Mouse (Mus musculus): ENCODE data around the gene Kcnn3.

Kcnn3 gene

DNA sequence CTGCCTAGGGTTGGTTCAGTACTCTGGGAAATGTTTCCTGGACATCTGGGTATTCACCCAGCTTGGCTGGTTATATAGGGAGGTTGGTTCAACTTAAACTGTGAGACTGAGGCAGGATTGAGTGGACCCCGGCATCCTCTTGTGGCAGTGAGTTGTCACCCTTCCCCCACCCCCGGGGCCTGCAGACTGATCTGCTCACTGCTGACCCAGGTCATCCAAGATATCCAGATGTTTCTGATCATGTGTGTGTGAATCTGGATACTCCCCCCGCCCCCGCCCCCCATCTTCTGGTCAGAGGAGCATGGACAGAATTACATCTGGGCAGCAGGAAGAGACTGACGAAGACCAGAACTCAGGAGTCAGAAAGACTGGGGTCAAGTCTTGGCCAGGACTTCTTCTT, 45.4 kb downstream of the Kcnn3 start:
- in situ Hi-C loops (cut with MboI, MseI): no loop called here

GRCm38 (mm10) chr3:89569058-89569457, 49.1 kb downstream of the Kcnn3 start:
- in situ Hi-C loops (cut with MboI, MseI): no loop called here

DNA sequence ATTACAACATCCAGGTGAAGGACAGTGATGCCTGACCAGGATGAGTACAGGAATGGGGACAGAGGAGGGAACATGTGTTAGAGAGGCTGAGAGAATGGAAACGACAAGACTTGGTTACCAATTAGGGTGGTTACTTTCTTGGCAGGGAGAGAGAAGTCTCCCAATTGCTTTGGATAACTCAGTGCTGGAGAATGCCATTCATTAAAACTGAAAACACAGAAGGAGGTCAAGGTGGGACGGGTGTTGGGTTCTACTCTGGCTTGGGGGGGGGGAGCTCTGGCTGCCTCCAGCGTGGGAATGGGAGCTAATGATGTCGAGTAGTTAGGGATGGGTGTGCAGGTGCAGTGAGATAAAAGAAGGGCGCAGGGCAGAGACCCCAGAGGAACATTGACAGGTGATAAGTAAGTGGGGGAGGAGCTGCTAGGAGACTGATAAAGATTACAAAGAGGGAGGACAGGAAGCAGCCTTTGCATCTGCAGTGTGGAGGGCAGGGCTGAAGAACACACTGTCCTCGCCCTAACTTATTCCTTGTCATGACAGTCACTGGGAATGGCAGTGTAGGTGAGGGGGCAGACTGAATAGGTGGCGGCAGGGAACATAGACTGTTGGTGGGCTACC, 49.9 kb downstream of the Kcnn3 start:
- in situ Hi-C loops (cut with MboI, MseI): no loop called here

DNA sequence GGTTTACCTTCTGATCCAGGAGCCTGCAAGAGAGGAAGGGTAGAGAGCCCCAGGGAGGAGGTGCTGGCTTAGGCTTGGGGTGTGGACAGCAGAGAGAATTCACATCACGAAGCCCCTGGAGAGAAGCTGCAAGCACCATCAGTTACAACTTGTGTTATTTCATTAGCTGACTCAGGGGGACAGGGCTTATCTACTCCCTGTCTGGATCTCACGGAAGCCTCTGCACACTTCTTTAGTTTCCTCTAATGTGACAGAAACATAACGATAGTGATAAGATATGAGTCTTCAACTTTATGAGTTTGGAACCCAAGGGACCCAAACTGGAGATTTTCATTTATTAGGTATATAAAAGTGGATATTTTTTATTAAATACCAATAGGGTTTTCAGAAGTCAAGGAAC, 50.4 kb downstream of the Kcnn3 start:
- in situ Hi-C loops (cut with MboI, MseI): no loop called here

GRCm38 (mm10) chr3:89574260-89574659, 54.3 kb downstream of the Kcnn3 start:
- in situ Hi-C loops (cut with MboI, MseI): no loop called here

DNA sequence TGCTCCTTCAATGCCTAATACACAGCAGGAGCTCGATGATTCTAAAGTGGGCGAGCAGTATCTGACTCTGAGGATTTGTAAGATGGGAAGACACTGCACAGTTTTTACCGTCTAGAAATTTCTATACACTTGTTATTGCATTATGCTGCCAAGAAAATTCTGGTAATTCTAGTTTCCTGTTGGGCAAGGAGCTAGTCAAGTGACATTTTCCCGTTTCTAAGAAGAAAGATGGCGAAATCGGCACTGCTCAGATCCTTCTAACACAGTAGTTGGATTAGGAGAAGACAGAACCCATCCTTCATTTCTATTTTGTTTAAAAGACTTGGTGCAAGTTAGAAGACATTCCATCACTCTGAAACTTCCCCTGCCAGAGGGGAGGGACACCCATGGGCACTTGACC, 56.4 kb downstream of the Kcnn3 start:
- in situ Hi-C loops (cut with MboI, MseI): no loop called here

- in situ Hi-C loops (cut with MboI, MseI): no loop called here
Measured at GRCm38 (mm10) chr3:89577154-89577553, 57.2 kb downstream of the Kcnn3 start.

- in situ Hi-C loops (cut with MboI, MseI): no loop called here
Measured at GRCm38 (mm10) chr3:89578083-89578482, 58.1 kb downstream of the Kcnn3 start.

DNA sequence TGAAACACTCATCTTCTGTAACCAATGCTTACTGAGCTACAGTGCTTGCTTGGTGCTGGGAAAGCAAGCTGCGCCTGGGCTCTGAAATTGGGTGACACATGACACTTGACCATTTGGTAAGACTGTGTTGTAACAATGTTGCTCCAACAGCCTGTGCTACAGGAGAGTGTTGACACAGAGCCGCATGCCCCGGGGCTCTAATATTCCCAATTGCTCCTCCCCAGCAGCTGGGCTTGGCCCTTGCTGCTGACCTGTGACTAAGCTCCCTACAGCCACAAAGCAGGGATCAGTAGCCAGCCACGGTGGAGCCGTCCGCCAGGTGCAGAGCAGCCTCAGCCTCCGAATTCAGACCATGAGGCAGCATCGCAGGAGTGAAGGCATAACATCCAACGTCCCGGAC, 58.8 kb downstream of the Kcnn3 start:
- in situ Hi-C loops (cut with MboI, MseI): no loop called here

DNA sequence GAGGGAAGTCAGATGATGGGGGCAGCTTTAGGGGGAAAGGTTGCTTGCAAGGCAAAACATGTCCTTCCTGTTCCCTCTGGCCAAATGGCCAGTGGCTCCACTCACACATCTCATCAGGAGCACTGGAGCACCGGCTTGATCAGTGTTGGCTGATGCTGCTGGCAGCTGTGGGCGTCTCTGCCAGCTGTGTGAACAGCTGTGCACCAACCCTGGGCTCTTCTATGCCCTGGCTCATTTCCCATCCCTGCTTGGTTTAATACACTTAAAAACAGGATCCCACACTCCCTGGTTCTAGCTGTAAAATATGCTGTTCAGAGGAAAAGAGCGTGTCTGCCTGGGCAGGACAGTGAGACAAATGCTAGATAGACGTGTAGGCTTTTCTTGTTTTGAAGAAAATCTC, 64.3 kb downstream of the Kcnn3 start:
- in situ Hi-C loops (cut with MboI, MseI): loop anchor here (5.0 kb wide), 1 partner anchor 83 kb away; no protein-coding TSS in a partner anchor

DNA sequence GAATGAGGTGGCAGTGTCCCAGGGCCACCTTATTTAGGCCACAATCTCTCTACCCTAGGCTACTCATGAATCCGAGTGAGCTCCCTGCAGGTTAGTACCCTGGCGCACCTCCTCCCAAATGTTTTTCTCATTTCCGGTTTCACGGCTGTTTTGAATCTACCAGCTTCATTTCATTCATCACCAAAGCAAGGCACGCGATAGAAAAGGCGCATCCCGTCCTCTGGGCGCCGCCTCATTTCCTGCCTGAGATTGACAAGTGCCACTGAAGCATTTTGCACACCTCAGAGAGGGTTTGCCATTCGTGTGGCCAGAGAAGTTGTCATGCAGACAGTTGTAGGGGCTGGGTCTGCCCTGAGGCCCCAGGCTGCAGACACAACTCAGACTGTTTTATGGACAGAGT, 68.5 kb downstream of the Kcnn3 start:
- in situ Hi-C loops (cut with MboI, MseI): no loop called here

- in situ Hi-C loops (cut with MboI, MseI): no loop called here
Measured at GRCm38 (mm10) chr3:89589321-89589720, 69.4 kb downstream of the Kcnn3 start.

- in situ Hi-C loops (cut with MboI, MseI): no loop called here
Measured at GRCm38 (mm10) chr3:89590386-89590785, 70.4 kb downstream of the Kcnn3 start.

DNA sequence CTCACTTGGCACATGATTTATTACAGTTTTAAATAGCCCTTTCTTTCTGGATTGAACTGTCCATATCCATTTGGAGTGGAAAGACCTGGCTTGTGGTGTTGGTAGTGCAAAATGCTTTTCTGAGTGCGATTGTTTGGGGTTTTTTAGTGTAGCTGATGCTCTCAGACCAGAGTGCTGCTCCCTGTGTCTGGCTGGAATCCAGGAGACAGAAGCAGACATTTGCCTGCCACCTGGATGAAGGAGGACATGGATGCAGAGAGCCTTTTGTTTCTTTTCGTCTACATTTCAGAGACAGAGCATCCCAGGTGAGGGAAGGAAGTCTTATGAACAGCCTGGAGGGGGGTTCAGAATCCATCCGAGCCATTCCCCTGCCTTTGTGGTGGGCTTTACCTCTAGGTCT, 71.5 kb downstream of the Kcnn3 start:
- in situ Hi-C loops (cut with MboI, MseI): no loop called here

- in situ Hi-C loops (cut with MboI, MseI): no loop called here
Measured at GRCm38 (mm10) chr3:89592809-89593208, 72.8 kb downstream of the Kcnn3 start.

DNA sequence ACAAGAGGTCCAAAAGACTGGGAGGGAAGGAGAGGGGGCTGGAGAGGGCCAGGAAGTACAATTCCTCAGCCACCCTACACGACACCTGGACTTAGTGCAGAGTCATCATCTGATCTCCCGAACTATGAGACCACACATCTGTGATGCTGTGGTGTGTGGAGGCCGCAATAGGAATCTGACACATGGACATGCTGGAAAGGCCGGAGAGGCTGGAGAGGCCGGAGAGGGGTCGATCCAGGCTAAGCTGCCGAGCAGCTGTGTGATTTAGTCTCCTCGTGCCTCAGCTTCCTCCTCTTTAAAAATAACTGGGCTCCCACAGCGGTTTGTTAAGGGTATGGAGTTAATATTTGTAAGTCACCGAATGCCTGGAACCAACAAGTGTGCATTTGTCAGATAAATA, 73.6 kb downstream of the Kcnn3 start:
- in situ Hi-C loops (cut with MboI, MseI): no loop called here

GRCm38 (mm10) chr3:89598361-89598760, 78.4 kb downstream of the Kcnn3 start:
- in situ Hi-C loops (cut with MboI, MseI): no loop called here

GRCm38 (mm10) chr3:89598967-89599366, 79.0 kb downstream of the Kcnn3 start:
- in situ Hi-C loops (cut with MboI, MseI): no loop called here

- in situ Hi-C loops (cut with MboI, MseI): no loop called here
Measured at GRCm38 (mm10) chr3:89601060-89601459, 81.1 kb downstream of the Kcnn3 start.

GRCm38 (mm10) chr3:89603300-89603699, 83.3 kb downstream of the Kcnn3 start:
- in situ Hi-C loops (cut with MboI, MseI): no loop called here

DNA sequence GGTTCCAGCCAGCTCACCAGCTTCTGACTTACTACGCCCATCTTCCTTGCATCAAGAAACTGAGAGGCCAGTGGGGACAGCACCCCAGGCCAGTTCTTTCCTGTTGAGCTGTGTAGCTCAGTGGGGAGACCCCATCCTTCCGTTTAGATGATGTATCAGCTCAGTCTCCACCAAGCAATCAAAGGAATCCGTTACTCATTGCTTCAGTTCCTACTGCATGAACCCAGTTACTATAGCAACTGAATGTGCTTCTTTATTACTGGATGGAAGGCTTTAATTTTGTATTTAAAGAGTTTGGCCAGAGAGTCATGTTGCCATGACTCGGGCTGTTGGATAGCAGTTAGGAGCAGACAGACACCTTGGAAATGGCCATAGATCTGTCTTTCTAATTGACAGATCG, 85.3 kb downstream of the Kcnn3 start:
- in situ Hi-C loops (cut with MboI, MseI): no loop called here

- in situ Hi-C loops (cut with MboI, MseI): no loop called here
Measured at GRCm38 (mm10) chr3:89607327-89607726, 87.4 kb downstream of the Kcnn3 start.

DNA sequence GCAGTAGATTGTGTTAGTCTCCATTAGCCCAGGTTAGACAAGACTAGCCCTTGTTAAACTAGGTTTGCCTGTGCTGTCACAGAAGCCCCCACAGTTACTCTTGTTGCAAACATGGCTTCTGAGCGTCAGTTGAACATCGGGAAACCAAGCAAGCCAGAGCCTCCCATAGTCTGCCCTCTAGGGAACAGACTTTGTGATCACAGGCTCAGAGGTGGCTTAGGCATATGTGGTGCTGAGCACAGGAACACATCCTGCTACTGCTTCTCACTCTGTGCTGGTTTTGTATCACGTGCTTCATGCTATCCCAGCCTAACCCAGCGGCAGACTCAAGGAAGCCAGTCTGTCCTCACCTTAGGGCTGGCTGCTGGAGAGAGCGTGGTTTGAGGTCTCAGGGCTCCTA, 92.1 kb downstream of the Kcnn3 start:
- in situ Hi-C loops (cut with MboI, MseI): no loop called here
